Mouse (Mus musculus) stomach, postnatal 0 days (tissue): Measurements from ENCODE around the gene Wfikkn1. TPM values are rescaled to one million over a fixed set of nuclear protein-coding genes. Genes with fewer than 3 reads are reported as not detected.

Experiments
- ATAC-seq: fragments of 200-750 bp; cut with Nextera tagmentation; 2 replicates; pipeline ENCODE4 v1.8.0; 2017; ENCODE audit not compliant: low FRiP score, low TSS enrichment
- DNase-seq: peaks from one replicate; pipeline ENCODE4 v3.0.0-alpha.2; 2016; ENCODE audit warnings: low spot score
- H3K27ac ChIP-seq: fragments of 300-500 bp; sonication (generic); replicated peaks from 2 replicates; pipeline ENCODE4 v1.5.1; 2014; ENCODE audit warnings: mild to moderate bottlenecking, control low read depth
- H3K27me3 ChIP-seq: fragments of 300-500 bp; sonication (generic); 2 replicates; pipeline ENCODE4 v1.6.1; 2014; ENCODE audit warnings: low read length; ENCODE audit not compliant: control insufficient read depth, insufficient read depth
- H3K36me3 ChIP-seq: fragments of 300-500 bp; sonication (generic); 2 replicates; pipeline ENCODE4 v1.6.1; 2014; ENCODE audit warnings: low read length, mixed read lengths; ENCODE audit not compliant: control insufficient read depth, insufficient read depth
- H3K4me1 ChIP-seq: fragments of 300-500 bp; sonication (generic); replicated peaks from 2 replicates; pipeline ENCODE4 v1.6.1; 2014; ENCODE audit warnings: antibody characterized with exemption; ENCODE audit not compliant: control insufficient read depth, insufficient read depth
- H3K4me2 ChIP-seq: fragments of 300-500 bp; sonication (generic); replicated peaks from 2 replicates; pipeline ENCODE4 v1.6.1; 2014; ENCODE audit warnings: low read depth, mild to moderate bottlenecking, control low read depth, moderate library complexity
- H3K4me3 ChIP-seq: fragments of 300-500 bp; sonication (generic); 2 replicates; pipeline ENCODE4 v1.5.1; 2014; ENCODE audit warnings: low read depth, low read length, control low read depth
- H3K9ac ChIP-seq: fragments of 300-500 bp; sonication (generic); 2 replicates; pipeline ENCODE4 v1.6.1; 2014; ENCODE audit warnings: mild to moderate bottlenecking, low read length, control low read depth, mixed read lengths
- H3K9me3 ChIP-seq: fragments of 300-500 bp; sonication (generic); 2 replicates; pipeline ENCODE4 v1.6.1; 2016; ENCODE audit warnings: low read length; ENCODE audit not compliant: control insufficient read depth
- CTCF ChIP-seq: IDR thresholded peaks from 2 replicates; pipeline ENCODE4 v1.5.1; 2016; ENCODE audit warnings: antibody characterized with exemption, low read depth, mild to moderate bottlenecking, moderate library complexity
- EP300 ChIP-seq: optimal IDR thresholded peaks from 2 replicates; pipeline ENCODE3; 2016; ENCODE audit warnings: antibody characterized with exemption
- WGBS: fragments of 180-500 bp; shearing (Covaris S2); extraction: QIAGEN DNeasy Blood & Tissue Kit; methylation state at CpG from one replicate; pipeline ENCODE4 v1.1.7; 2014; 5-methylcytosine and 5-hydroxymethylcytosine counted together
- polyA plus RNA-seq: library from polyadenylated mRNA; unstranded; fragments of >200 nt; fragmentation: Nextera tagmentation; extraction: Ambion mirVana; gene quantifications from 2 replicates; pipeline ENCODE4 v1.2.1, GENCODE M21; 2015

The Wfikkn1 gene
- polyA plus RNA-seq, 1 experiment from 2014 or later = 0.35 TPM

DNA sequence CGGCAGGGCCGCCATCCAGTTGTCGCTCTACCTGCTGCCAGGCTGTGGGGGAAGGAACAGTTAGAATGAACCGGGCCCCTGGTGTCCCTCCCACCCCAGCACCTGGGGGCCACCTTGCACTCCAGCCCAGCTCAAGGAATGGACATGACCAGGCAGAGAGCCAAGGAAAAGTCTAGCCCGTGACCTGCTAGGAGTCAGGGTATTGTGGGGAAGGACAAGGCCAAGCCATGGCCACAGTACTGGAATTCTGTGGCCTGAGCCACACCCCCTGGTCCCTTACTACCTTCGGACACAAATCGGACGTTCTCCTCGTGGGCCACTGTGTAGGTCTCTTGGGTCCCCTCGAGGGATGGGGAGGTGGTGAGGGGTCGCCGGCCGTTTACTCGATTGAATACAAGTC lies 16.3 kb downstream of the Wfikkn1 start:
- no peak for TF ChIP-seq CTCF
- no peak for TF ChIP-seq EP300
- Histone ChIP-seq H3K27me3 (no peaks in the 10 kb centered on the region), H3K9ac (no peak overlapping the region), H3K4me3 (no peak overlapping the region), H3K9me3 (no peaks in the 10 kb centered on the region), H3K4me1 (peaks cover 15% of the 10 kb centered on the region), H3K27ac (no peak overlapping the region), H3K4me2 (no peak overlapping the region), H3K36me3 (no peaks in the 10 kb centered on the region)
- 89% methylated on average over 14 of the region's 14 CpGs for WGBS
- DNase-seq (no peak), ATAC-seq (no peak)

- H3K27ac ChIP-seq = no peak overlapping the region
- no peak overlapping the region for H3K4me3 ChIP-seq
- DNase-seq (no peak), ATAC-seq (no peak)
- no peak overlapping the region for H3K4me2 ChIP-seq
- H3K4me1 ChIP-seq = peaks cover 12% of the 10 kb centered on the region
- no peaks in the 10 kb centered on the region for H3K36me3 ChIP-seq
- no peaks in the 10 kb centered on the region for H3K9me3 ChIP-seq
- no peak overlapping the region for H3K9ac ChIP-seq
- TF ChIP-seq EP300 (no peak), CTCF (peak; percentile 25)
- WGBS = 88% methylated on average over 6 of the region's 6 CpGs
- H3K27me3 ChIP-seq = no peaks in the 10 kb centered on the region
These were observed 17.0 kb downstream of the Wfikkn1 start for GRCm38 (mm10) chr17:25863681-25864080.

DNA sequence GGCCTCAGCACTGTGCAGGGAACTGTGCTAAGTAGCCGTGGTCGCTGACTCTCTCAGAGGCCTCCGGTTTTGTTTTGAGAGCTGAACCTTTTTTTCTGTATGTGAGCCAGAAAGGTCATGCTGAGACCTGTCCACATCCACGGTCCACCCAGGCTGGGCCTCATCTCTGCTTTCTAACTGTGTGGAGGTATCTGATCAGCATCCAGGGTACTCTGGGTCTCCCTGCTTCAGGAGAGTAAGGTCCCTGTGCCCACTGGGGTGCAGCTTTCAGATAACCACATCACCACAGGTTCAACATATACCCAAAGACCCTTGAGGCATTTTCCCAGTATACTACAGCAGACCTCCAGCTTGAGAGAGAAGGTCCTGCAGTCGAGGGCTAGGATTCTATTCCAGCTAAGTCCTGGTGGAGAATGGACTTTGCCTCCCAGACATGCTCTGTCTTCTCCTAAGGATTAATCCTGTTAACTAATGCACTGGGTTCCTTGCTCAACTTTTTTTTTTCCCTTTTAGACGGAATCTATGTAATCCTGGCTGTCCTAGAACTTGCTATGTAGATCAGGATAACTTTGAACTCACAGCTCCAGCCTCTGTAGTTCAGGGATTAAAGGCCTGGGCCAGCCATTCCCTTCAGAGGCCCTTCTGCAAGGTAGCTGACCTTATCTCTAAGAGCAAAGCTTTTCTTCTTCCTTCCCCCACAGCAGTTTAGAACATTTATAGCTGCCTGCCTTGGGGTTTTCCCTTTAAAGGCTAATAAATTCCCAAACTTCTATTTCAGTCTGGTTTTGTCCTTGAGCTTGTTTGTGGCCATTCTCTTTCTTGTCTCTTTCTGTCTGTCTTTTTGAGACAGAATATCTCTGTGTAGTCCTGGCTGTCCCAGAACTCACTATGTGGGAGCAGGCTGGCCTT lies 18.7 kb downstream of the Wfikkn1 start:
- peak overlapping the region; percentile 91 for H3K4me2 ChIP-seq
- no peaks in the 10 kb centered on the region for H3K36me3 ChIP-seq
- no peak for ATAC-seq
- no peaks in the 10 kb centered on the region for H3K27me3 ChIP-seq
- no peak for TF ChIP-seq CTCF
- no peak for TF ChIP-seq EP300
- peaks cover 7% of the 10 kb centered on the region for H3K4me1 ChIP-seq
- no peak for DNase-seq
- H3K9ac ChIP-seq = peak overlapping the region; percentile 79
- WGBS = 14% methylated on average over 6 of the region's 6 CpGs
- no peaks in the 10 kb centered on the region for H3K9me3 ChIP-seq
- peak overlapping the region; percentile 77 for H3K27ac ChIP-seq
- peak overlapping the region; percentile 67 for H3K4me3 ChIP-seq

DNA sequence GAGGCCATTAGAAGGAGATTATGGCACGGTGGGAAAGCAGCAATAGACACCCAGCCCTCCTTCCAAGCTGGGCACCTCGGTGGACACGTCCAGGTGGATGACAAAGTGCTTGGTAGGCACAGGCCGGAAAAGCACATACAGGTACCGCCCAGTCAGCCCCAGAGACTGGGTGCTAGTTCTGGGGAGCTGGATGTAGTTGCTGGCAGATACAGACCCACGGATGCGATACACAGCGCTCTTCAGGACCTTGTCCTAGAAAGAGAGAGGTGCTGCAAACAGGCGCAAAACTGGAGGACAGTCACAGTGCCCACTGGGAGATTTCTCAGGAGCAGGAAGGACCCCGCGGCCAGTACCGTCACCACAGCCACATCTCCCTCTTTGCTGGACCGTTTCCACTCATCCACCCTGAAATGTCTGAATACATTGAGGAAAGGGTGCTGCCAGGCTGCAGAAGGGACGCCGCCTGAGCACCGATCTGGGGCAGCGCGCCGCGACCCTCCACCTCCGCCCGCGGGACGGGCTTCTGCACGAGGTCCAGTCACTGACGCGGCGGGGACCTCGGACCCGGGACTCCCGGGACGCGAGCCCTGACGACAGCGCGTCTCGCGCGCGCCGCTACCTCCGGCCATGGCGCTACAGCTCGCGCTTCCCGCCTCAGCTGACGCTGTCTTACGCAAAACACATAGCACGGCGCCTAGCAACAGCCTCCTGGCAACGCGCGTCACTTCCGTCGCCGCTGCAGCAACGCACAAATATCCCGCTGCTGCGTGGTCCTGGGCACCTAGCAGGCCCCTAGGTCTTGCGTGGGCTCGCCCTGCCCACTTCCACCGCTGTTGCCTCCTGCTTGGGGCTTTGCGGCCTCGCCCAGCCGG lies 19.6 kb downstream of the Wfikkn1 start, which contains the start of gene Wdr90:
Gene Wdr90, minus strand, starts transcription at position 670 of the 872 bp plus-strand sequence.
- peak; percentile 91 for DNase-seq

GRCm38 (mm10) chr17:25860229-25860628 lies 20.4 kb downstream of the Wfikkn1 start:
- Histone ChIP-seq H3K4me3 (no peak overlapping the region), H3K9ac (no peak overlapping the region), H3K9me3 (no peaks in the 10 kb centered on the region), H3K4me1 (peaks cover 7% of the 10 kb centered on the region), H3K36me3 (no peaks in the 10 kb centered on the region), H3K27ac (no peak overlapping the region), H3K4me2 (peak overlapping the region; percentile 91), H3K27me3 (no peaks in the 10 kb centered on the region)
- DNase-seq (no peak), ATAC-seq (no peak)
- no peak for TF ChIP-seq EP300
- TF ChIP-seq CTCF = no peak
- 94% methylated on average over 6 of the region's 6 CpGs for WGBS

More for the DNA sequence above, 19.6 kb downstream of the Wfikkn1 start, which contains the start of gene Wdr90:
- peak within 1 kb of the TSS; percentile 91 for H3K4me2 ChIP-seq
- TF ChIP-seq EP300 (no peak), CTCF (peak; percentile 58)
- H3K9ac ChIP-seq = peak within 1 kb of the TSS; percentile 79
- H3K9me3 ChIP-seq = no peaks in the 10 kb centered on the region
- no peaks in the 10 kb centered on the region for H3K36me3 ChIP-seq
- peak; percentile 85 for ATAC-seq
- H3K4me1 ChIP-seq = peaks cover 7% of the 10 kb centered on the region
- peak within 1 kb of the TSS; percentile 67 for H3K4me3 ChIP-seq
- H3K27ac ChIP-seq = peak within 1 kb of the TSS; percentile 77
- 2% methylated on average over 61 of the region's 65 CpGs for WGBS
- H3K27me3 ChIP-seq = no peaks in the 10 kb centered on the region
